Mouse (Mus musculus) forebrain, embryonic 13.5 days (tissue): ENCODE measurements around the gene Tpi1. TPM values are rescaled to one million over a fixed set of nuclear protein-coding genes. Genes with fewer than 3 reads are reported as not detected.
"Not testable (repeated sequence)": the region's sequence is repeated elsewhere in the genome, so short reads cannot be mapped to it uniquely, and the experiment has no call there.

Experiments
- ATAC-seq: fragments of 200-750 bp; cut with Nextera tagmentation; 2 replicates; pipeline ENCODE4 v1.8.0; 2017
- H3K27ac ChIP-seq: fragments of 300-500 bp; sonication (generic); 2 replicates; pipeline ENCODE4 v1.5.1; 2015; ENCODE audit warnings: inconsistent platforms, mild to moderate bottlenecking, moderate library complexity
- H3K27me3 ChIP-seq: fragments of 300-500 bp; sonication (generic); 2 replicates; pipeline ENCODE4 v1.6.1; 2015; ENCODE audit warnings: mild to moderate bottlenecking, inconsistent platforms
- H3K36me3 ChIP-seq: fragments of 300-500 bp; sonication (generic); 2 replicates; pipeline ENCODE4 v1.6.1; 2015; ENCODE audit warnings: mild to moderate bottlenecking, inconsistent platforms; ENCODE audit not compliant: poor library complexity, severe bottlenecking
- H3K4me1 ChIP-seq: fragments of 300-500 bp; sonication (generic); 2 replicates; pipeline ENCODE4 v1.6.1; 2015; ENCODE audit warnings: inconsistent platforms
- H3K4me2 ChIP-seq: fragments of 300-500 bp; sonication (generic); 2 replicates; pipeline ENCODE4 v1.6.1; 2015; ENCODE audit warnings: inconsistent platforms, mild to moderate bottlenecking, moderate library complexity
- H3K4me3 ChIP-seq: fragments of 300-500 bp; sonication (generic); 2 replicates; pipeline ENCODE4 v1.5.1; 2015; ENCODE audit warnings: mild to moderate bottlenecking, inconsistent platforms
- H3K9ac ChIP-seq: fragments of 300-500 bp; sonication (generic); 2 replicates; pipeline ENCODE4 v1.6.1; 2015; ENCODE audit warnings: mild to moderate bottlenecking, inconsistent platforms
- H3K9me3 ChIP-seq: fragments of 300-500 bp; sonication (generic); replicated peaks from 2 replicates; pipeline ENCODE4 v1.6.1; 2016; ENCODE audit warnings: inconsistent platforms
- WGBS: fragments of 180-500 bp; shearing (Covaris S2); methylation state at CpG from one replicate; pipeline ENCODE4 v1.1.7; 2015; 5-methylcytosine and 5-hydroxymethylcytosine counted together
- polyA plus RNA-seq: library from polyadenylated mRNA; unstranded; fragments of >200 nt; fragmentation: Nextera tagmentation; extraction: Ambion mirVana; gene quantifications from 2 replicates; pipeline ENCODE4 v1.2.1, GENCODE M21; 2015

Tpi1 gene
- polyA plus RNA-seq, 1 experiment from 2014 or later, result 467 TPM

DNA sequence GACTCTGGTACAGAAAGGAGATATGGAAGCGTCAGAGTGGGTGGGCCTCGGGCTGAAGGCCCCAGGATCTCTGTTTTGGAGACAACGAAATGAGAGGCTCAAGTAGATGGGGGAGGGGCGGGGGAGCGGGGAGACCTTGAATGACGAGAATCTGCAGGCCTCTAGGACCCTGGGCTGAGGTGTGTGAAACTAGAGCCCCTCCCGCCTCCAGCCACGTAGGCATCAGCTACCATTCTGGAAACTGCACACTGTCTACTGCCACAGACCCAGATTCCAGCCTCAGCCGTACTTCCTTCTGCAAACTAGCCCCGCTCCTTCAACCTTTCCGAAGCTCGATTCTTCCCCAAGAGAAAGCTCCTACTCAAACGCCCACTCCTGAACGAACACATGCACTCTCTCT lies 42.2 kb upstream of the Tpi1 start:
- no peaks in the 10 kb centered on the region for H3K27me3 ChIP-seq
- ATAC-seq, result peak; percentile 52
- 6% methylated on average over 13 of the region's 14 CpGs for WGBS
- H3K9ac ChIP-seq, result peak overlapping the region; percentile 97
- peaks cover 53% of the 10 kb centered on the region for H3K4me1 ChIP-seq
- no peaks in the 10 kb centered on the region for H3K9me3 ChIP-seq
- H3K4me3 ChIP-seq, result peak overlapping the region; percentile 77
- H3K27ac ChIP-seq, result peak overlapping the region; percentile 97
- H3K36me3 ChIP-seq, result peaks cover 24% of the 10 kb centered on the region
- peak overlapping the region; percentile 76 for H3K4me2 ChIP-seq

DNA sequence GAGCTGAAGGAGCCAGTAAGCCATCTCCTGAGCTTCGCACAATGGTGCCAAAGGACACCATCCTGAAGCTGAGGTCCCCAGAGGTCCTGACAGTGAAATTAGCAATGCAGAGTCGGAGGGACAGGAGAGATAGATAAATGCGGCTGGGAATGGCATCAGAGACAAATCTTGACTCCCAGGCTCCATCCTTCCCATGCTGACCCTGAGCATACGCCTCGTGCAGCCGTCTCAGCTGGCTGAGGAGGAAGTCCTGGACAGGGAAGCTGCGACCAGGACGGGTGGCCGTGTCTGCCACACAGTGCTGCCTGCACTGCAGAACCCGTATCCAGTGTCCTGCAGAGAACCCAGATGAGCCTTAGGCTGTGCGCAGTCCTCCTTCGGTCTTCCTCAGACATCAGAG lies 40.6 kb upstream of the Tpi1 start:
- no peak overlapping the region for H3K4me2 ChIP-seq
- peaks cover 36% of the 10 kb centered on the region for H3K4me1 ChIP-seq
- H3K9ac ChIP-seq, result no peak overlapping the region
- ATAC-seq, result no peak
- no peak overlapping the region for H3K4me3 ChIP-seq
- peaks cover 18% of the 10 kb centered on the region for H3K36me3 ChIP-seq
- H3K9me3 ChIP-seq, result no peaks in the 10 kb centered on the region
- no peaks in the 10 kb centered on the region for H3K27me3 ChIP-seq
- H3K27ac ChIP-seq, result no peak overlapping the region; the same call in 1 of the 2 replicates
- WGBS, result 79% methylated on average over 12 of the region's 12 CpGs

DNA sequence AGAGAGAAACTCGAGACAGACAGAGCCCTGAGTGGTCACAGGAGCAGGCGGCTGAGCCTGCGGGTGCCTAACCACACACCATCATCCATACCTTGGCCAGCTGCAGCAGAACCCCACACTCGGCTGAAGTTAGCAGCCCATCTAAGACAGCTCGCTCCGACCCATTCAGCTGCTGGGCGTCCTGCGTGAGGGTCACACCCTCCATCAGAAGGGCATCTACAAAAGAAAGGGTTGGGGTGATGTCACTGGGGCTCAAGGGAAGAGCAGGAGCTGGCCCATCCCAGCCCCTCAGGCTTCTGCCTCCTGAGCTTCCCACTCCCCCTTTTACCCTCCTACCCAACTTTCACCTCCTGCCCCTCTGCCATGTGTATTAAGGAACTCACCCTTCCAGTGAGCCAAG lies 36.4 kb upstream of the Tpi1 start:
- H3K4me2 ChIP-seq, result no peak overlapping the region
- no peaks in the 10 kb centered on the region for H3K9me3 ChIP-seq
- H3K27ac ChIP-seq, result no peak overlapping the region
- ATAC-seq, result no peak
- H3K4me1 ChIP-seq, result peaks cover 14% of the 10 kb centered on the region
- no peak overlapping the region for H3K4me3 ChIP-seq
- H3K36me3 ChIP-seq, result peaks cover 32% of the 10 kb centered on the region
- no peaks in the 10 kb centered on the region for H3K27me3 ChIP-seq
- 70% methylated on average over 8 of the region's 8 CpGs for WGBS
- H3K9ac ChIP-seq, result no peak overlapping the region

DNA sequence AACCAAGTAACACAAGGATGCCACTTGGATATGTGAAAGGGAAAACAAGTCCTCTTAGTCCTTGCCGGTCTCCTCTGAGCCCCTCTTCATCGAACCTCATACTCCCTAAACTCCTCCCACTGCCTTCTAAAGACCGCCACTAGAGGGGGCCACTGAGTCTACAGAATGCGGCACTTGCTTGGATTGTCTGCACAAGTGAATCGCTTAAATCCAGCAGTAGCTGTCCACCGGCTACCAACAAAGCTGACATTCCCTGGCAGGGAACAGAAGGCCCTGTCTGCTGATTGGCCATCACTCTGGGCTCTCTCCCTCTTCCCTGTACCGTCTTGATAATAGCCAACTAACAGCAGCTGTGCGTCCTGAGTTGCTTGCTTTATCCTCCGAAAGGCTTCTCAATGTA lies 33.2 kb upstream of the Tpi1 start:
- ATAC-seq, result peak; percentile 96
- Histone ChIP-seq H3K27me3 (no peaks in the 10 kb centered on the region), H3K4me1 (peaks cover 5% of the 10 kb centered on the region; the same call in 1 of the 2 replicates), H3K4me3 (no peak overlapping the region), H3K9me3 (no peaks in the 10 kb centered on the region), H3K4me2 (peak overlapping the region; percentile 34; the same call in 1 of the 2 replicates), H3K36me3 (peaks cover 35% of the 10 kb centered on the region), H3K9ac (no peak overlapping the region), H3K27ac (peak overlapping the region; percentile 49)
- WGBS, result 4% methylated on average over 9 of the region's 9 CpGs

DNA sequence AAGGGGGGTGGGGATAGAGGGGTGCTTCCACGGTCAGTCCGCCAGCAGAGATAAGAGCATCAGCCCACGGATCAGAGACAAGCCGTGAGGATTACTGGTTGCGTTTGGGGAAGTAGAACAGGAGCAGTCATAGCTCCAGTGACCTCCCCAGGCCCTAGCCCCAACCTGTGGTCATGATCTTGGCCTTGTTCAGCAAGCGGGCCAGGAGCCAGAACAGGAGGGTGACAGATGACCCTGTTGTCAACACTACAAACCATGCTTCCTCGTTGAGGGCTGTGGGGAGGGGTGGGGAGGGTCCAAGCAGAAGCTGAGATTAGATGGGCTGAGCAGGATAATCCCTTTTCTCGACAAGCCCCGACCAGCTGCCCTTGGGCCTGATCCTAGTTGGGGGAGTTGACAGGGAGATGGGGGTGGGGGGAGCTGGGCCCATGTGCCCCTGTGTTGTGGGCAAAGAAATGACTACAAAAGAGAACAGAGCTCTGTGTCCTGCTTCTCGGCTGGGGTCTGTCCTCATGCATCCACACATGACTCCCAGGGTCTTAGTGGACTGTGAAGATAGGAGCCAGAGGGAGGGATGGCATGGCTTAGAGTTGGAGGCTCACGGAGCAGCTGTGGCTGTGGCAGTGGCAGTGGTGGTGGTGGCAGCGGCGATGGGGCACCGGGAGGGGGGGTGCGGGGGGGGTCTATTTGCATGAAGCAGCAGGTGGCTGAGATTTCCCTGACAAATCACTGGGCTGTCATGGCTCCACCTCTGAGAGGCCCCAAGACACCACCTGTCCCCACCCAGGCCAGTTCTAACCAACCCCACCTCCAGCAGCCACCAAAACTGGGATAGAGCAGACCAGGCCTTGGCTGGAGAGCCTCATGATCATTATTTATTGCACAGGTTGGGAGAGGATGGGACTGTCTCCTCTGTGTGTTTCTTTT lies 26.4 kb upstream of the Tpi1 start, which contains the start of gene Gnb3:
Gnb3 (minus strand) TSS at position 35 of the 927 bp plus-strand sequence.
- Histone ChIP-seq H3K4me2 (no peak within 1 kb of the TSS), H3K27me3 (no peaks in the 10 kb centered on the region), H3K9me3 (no peaks in the 10 kb centered on the region), H3K4me3 (no peak within 1 kb of the TSS), H3K9ac (peak within 1 kb of the TSS; percentile 45), H3K36me3 (peaks cover 26% of the 10 kb centered on the region), H3K4me1 (peaks cover 15% of the 10 kb centered on the region), H3K27ac (0 out of 2 replicates have a peak within 1 kb of the TSS, but pooled peaks have one; percentile 8)
- WGBS, result 29% methylated on average over 15 of the region's 15 CpGs
- ATAC-seq, result peak; percentile 19; the same call in 1 of the 2 replicates

DNA sequence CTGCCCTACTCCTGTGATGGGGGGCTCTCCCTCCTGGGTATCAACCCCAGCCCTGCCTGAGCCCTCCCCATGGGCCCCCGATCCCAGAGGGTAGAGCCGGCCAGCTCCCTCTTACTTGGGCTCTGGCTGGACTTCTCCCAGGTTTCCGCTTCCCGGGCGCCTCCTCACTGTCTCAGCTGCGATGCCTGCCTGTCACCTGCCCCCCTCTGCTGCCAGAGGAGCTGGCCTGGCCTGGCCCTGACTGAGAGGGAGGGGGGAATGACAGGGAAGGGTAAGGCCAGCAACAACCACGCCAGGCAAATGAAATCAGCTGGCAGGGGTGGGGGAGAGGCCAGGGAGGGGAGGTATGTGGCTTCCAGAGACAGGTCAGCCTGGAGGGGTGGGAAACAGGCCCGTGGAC lies 25.7 kb upstream of the Tpi1 start:
- H3K4me3 ChIP-seq, result no peak overlapping the region
- H3K27ac ChIP-seq, result 0 out of 2 replicates have a peak overlapping the region, but pooled peaks have one; percentile 8
- H3K36me3 ChIP-seq, result peaks cover 25% of the 10 kb centered on the region
- H3K9me3 ChIP-seq, result no peaks in the 10 kb centered on the region
- WGBS, result 16% methylated on average over 8 of the region's 8 CpGs
- H3K27me3 ChIP-seq, result no peaks in the 10 kb centered on the region
- H3K4me1 ChIP-seq, result peaks cover 15% of the 10 kb centered on the region
- peak; percentile 20; the same call in 1 of the 2 replicates for ATAC-seq
- H3K9ac ChIP-seq, result peak overlapping the region; percentile 45
- H3K4me2 ChIP-seq, result no peak overlapping the region

DNA sequence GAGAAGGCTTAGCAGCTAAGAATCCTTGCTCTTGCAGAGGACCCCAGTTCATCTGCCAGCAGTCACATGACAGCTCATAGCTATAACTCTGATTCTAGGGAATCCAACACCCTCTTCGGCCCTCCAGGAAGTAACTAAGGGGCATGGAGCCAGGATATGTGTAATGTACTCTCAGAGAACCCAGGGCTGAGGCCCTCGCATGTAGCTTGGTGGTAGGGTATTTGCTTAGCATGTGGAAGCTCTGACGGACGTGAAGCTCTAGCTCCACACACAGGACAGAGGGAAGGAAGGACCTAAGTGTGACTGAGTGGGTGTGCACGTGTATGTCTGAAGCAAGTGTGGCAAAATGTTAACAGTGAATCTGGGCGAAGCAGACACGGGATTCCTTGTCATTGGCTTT lies 22.3 kb upstream of the Tpi1 start:
- Histone ChIP-seq H3K9me3 (no peaks in the 10 kb centered on the region), H3K27ac (no peak overlapping the region), H3K4me1 (peaks cover 37% of the 10 kb centered on the region), H3K4me3 (no peak overlapping the region), H3K36me3 (peaks cover 43% of the 10 kb centered on the region), H3K4me2 (no peak overlapping the region), H3K9ac (no peak overlapping the region), H3K27me3 (no peaks in the 10 kb centered on the region)
- ATAC-seq, result no peak
- 83% methylated on average over 7 of the region's 7 CpGs for WGBS

DNA sequence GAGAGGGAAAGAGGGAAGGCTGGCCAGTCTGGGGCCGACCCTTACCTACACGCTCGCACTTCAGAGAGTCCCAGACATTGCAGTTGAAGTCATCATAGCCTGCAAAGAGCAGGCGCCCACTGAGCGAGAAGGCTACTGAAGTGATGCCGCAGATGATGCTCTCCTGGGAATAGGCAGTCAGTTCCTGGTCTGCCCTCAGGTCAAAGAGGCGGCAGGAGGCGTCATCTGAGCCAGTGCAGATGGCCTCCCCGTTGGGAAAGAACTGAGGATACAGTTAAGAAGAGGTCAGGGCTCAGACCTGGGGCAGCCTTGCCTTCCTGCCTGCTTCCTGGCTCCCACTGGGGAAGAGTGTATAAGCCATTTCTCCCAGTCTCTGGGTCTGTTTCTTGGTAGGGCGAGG lies 21.4 kb upstream of the Tpi1 start:
- Histone ChIP-seq H3K36me3 (peaks cover 42% of the 10 kb centered on the region), H3K27ac (no peak overlapping the region), H3K9me3 (no peaks in the 10 kb centered on the region), H3K9ac (0 out of 2 replicates have a peak overlapping the region, but pooled peaks have one; percentile 2), H3K4me2 (no peak overlapping the region), H3K27me3 (no peaks in the 10 kb centered on the region), H3K4me1 (peaks cover 41% of the 10 kb centered on the region), H3K4me3 (no peak overlapping the region)
- no peak for ATAC-seq
- WGBS, result 69% methylated on average over 10 of the region's 10 CpGs

DNA sequence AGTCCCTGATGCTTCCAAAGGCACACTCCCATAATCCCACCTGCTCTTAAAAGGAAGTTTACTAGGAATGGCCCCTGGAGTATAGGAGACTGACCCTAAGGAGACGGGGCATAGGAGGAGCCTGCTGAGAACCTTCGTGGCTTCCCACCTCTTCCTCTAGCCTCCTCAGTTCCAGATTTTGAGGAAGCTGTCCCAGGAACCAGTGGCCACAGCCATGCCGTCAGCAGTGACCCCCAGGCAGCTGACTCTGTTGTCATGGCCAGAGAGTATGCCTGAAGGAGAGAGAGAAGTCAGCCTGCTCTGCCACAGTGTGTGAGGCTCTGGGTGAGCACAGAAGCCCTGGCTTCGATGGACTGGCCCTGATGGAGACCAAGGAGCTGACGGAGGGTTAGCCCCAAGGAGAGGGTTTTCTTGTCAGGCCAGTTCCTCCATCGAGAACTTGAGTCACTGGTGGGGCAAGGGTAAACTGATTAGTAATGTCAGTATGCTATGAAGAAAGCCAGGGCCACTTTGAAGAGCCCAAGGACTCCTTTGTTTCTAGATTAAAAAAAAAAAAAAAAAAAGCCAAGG lies 20.5 kb upstream of the Tpi1 start:
- Histone ChIP-seq H3K27ac (no peak overlapping the region), H3K9ac (0 out of 2 replicates have a peak overlapping the region, but pooled peaks have one; percentile 6), H3K9me3 (no peaks in the 10 kb centered on the region), H3K4me1 (peaks cover 36% of the 10 kb centered on the region), H3K36me3 (peaks cover 42% of the 10 kb centered on the region), H3K4me2 (no peak overlapping the region), H3K27me3 (no peaks in the 10 kb centered on the region), H3K4me3 (no peak overlapping the region)
- no peak for ATAC-seq
- WGBS, result 91% methylated on average over 6 of the region's 6 CpGs

DNA sequence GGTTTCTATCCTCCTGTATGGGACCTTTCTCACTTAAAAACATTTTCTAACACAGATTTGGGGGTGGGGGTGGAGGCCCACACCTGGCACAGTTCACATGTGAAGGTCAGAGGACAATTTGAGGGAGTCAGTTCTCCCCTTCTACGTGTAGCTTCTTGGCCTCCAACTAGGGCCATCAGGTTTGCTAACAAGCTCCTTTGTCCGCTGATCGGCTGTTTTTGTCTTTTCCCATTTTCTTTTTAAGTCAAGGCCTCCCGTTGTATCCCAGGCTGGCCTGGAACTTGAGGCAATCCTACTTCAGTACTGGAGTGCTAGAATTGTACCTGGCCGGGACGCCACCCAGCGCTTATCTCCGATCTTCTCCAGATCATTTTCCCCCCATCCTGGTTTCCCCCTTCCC lies 17.6 kb upstream of the Tpi1 start:
- no peaks in the 10 kb centered on the region for H3K27me3 ChIP-seq
- peak overlapping the region; percentile 80 for H3K4me2 ChIP-seq
- 90% methylated on average over 8 of the region's 8 CpGs for WGBS
- peaks cover 44% of the 10 kb centered on the region for H3K36me3 ChIP-seq
- peak overlapping the region; percentile 56; the same call in 1 of the 2 replicates for H3K4me3 ChIP-seq
- H3K9ac ChIP-seq, result 0 out of 2 replicates have a peak overlapping the region, but pooled peaks have one; percentile 41
- H3K27ac ChIP-seq, result no peak overlapping the region
- H3K4me1 ChIP-seq, result peaks cover 51% of the 10 kb centered on the region
- H3K9me3 ChIP-seq, result no peaks in the 10 kb centered on the region
- ATAC-seq, result no peak

DNA sequence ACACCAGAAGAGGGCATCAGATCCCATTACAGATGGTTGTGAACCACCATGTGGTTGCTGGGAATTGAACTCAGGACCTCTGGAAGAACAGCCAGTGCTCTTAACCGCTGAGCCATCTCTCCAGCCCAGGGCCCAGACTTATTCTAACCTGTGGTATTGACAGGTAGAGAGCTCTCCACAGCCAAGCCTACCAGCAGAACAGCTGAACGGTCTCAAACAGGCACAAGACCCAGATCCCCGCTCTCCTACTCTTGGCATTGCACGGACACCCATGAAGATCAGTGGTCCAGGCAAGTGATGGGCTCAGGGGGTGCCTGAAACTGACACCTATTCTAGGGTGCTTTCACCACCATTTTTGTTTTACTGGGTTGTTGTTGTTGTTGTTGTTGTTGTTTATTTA lies 17.1 kb upstream of the Tpi1 start:
- not testable (repeated sequence) for ATAC-seq, H3K27ac ChIP-seq, H3K27me3 ChIP-seq, H3K9me3 ChIP-seq
- Histone ChIP-seq H3K36me3 (peaks cover 47% of the 10 kb centered on the region), H3K9ac (peak overlapping the region; percentile 41; the same call in 1 of the 2 replicates), H3K4me3 (peak overlapping the region; percentile 56), H3K4me1 (peaks cover 51% of the 10 kb centered on the region), H3K4me2 (peak overlapping the region; percentile 80)
- WGBS, result 94% methylated on average over 4 of the region's 4 CpGs
